In the genomic region with DNA sequence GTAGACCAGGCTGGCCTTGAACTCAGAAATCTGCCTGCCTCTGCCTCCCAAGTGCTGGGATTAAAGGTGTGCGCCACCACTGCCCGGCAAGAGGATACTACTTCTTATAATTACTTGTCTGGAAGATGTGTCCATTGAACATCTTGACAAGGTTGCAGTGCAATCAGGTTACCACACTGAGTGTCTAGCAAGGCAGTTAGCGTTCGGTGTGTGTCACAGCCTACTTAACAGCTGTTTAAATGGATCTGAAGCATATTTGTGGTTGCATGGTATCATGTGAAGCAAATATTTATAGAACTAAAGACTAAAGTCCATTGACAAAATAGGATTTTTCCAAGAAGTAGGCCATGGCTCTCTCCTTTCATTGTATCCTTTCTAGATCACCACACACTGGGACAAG, we compare ENCODE assay signal across 27 mouse cellular contexts.
"Had no signal": no experiment of that assay in that cellular context is flagged by ENCODE, and none has a peak within 500 bp of the region (broad histone marks: within the 10 kb centered on the region; RNA-seq: fewer than 3 reads in every experiment).

No protein-coding gene starts in this region.

- H3K27ac ChIP-seq: heart, adult 2 months; heart, embryonic 13.5 days; heart, embryonic 15.5 days; hindbrain, embryonic 10.5 days; hindbrain, embryonic 12.5 days; hindbrain, embryonic 15.5 days; hindbrain, postnatal 0 days; kidney, embryonic 15.5 days; kidney, postnatal 0 days; limb, embryonic 13.5 days; limb, embryonic 15.5 days; liver, embryonic 13.5 days had no signal

- H3K4me2 ChIP-seq: heart, embryonic 11.5 days; heart, embryonic 13.5 days; heart, embryonic 15.5 days; hindbrain, embryonic 12.5 days; hindbrain, embryonic 15.5 days; kidney, embryonic 15.5 days; limb, embryonic 13.5 days; limb, embryonic 15.5 days; liver, embryonic 13.5 days had no signal

- H3K9me3 ChIP-seq: heart, embryonic 13.5 days; heart, embryonic 15.5 days; hindbrain, embryonic 10.5 days; hindbrain, embryonic 12.5 days; hindbrain, embryonic 15.5 days; kidney, embryonic 15.5 days; limb, embryonic 13.5 days; limb, embryonic 15.5 days; liver, embryonic 13.5 days had no signal

- H3K27me3 ChIP-seq: heart, embryonic 13.5 days; heart, embryonic 15.5 days; hindbrain, embryonic 12.5 days; hindbrain, embryonic 15.5 days; kidney, embryonic 15.5 days; limb, embryonic 13.5 days; limb, embryonic 15.5 days; liver, embryonic 13.5 days had no signal

- H3K36me3 ChIP-seq: heart, embryonic 13.5 days; heart, embryonic 15.5 days; hindbrain, embryonic 10.5 days; hindbrain, embryonic 12.5 days; hindbrain, embryonic 15.5 days; kidney, embryonic 15.5 days; limb, embryonic 13.5 days; limb, embryonic 15.5 days; liver, embryonic 13.5 days had no signal

- DNase-seq: gastrocnemius, adult 2 months; gastrocnemius, postnatal 10 days; gastrocnemius, postnatal 25 days; heart, adult 2 months; heart, postnatal 14 days; heart, postnatal 4 days; kidney, adult 11 months; kidney, adult 2 months; kidney, adult 9 months; kidney, postnatal 14 days; kidney, postnatal 36 days; layer of hippocampus, adult 9-11 months; layer of hippocampus, postnatal 36 days; left cerebral cortex, postnatal 4 days; liver, embryonic 13.5 days had no signal

- H3K4me3 ChIP-seq: gastrocnemius, adult 2 months; heart, adult 2 months; heart, embryonic 13.5 days; heart, embryonic 15.5 days; hindbrain, embryonic 10.5 days; hindbrain, embryonic 12.5 days; hindbrain, embryonic 15.5 days; kidney, embryonic 15.5 days; limb, embryonic 13.5 days; limb, embryonic 15.5 days; liver, embryonic 13.5 days had no signal

- H3K9ac ChIP-seq: heart, embryonic 13.5 days; heart, embryonic 15.5 days; hindbrain, embryonic 12.5 days; hindbrain, embryonic 15.5 days; kidney, embryonic 15.5 days; limb, embryonic 13.5 days; limb, embryonic 15.5 days; liver, embryonic 13.5 days had no signal

- ATAC-seq: hindbrain, postnatal 0 days; intestine, embryonic 16.5 days had no signal
